Mouse (Mus musculus) lung, embryonic 14.5 days (tissue): ENCODE measurements around the gene Bcat2. TPM values are rescaled to one million over a fixed set of nuclear protein-coding genes. Genes with fewer than 3 reads are reported as not detected.

ENCODE experiments used
- ATAC-seq: fragments of 200-750 bp; cut with Nextera tagmentation; 2 replicates; pipeline ENCODE4 v1.8.0; 2017; ENCODE audit warnings: mild to moderate bottlenecking, moderate TSS enrichment, moderate library complexity; ENCODE audit not compliant: insufficient read depth
- DNase-seq: peaks from one replicate; pipeline ENCODE4 v3.0.0-alpha.2; 2015
- H3K27ac ChIP-seq: fragments of 300-500 bp; sonication (generic); 2 replicates; pipeline ENCODE4 v1.5.1; 2014; ENCODE audit warnings: low read depth, mild to moderate bottlenecking, moderate library complexity
- H3K27me3 ChIP-seq: fragments of 300-500 bp; sonication (generic); 2 replicates; pipeline ENCODE4 v1.6.1; 2014; ENCODE audit warnings: low read length, control low read depth; ENCODE audit not compliant: insufficient read depth
- H3K36me3 ChIP-seq: fragments of 300-500 bp; sonication (generic); 2 replicates; pipeline ENCODE4 v1.6.1; 2014; ENCODE audit warnings: control low read depth; ENCODE audit not compliant: insufficient read depth
- H3K4me1 ChIP-seq: fragments of 300-500 bp; sonication (generic); 2 replicates; pipeline ENCODE4 v1.6.1; 2014; ENCODE audit warnings: antibody characterized with exemption, control low read depth; ENCODE audit not compliant: insufficient read depth
- H3K4me2 ChIP-seq: fragments of 300-500 bp; sonication (generic); 2 replicates; pipeline ENCODE4 v1.6.1; 2014; ENCODE audit warnings: mild to moderate bottlenecking
- H3K4me3 ChIP-seq: fragments of 300-500 bp; sonication (generic); 2 replicates; pipeline ENCODE4 v1.5.1; 2014; ENCODE audit warnings: low read depth, low read length
- H3K9ac ChIP-seq: fragments of 300-500 bp; sonication (generic); 2 replicates; pipeline ENCODE4 v1.6.1; 2014
- H3K9me3 ChIP-seq: fragments of 300-500 bp; sonication (generic); 2 replicates; pipeline ENCODE4 v1.6.1; 2016; ENCODE audit warnings: low read depth, low read length, control low read depth
- CTCF ChIP-seq: IDR thresholded peaks from 2 replicates; pipeline ENCODE4 v1.5.1; 2016; ENCODE audit warnings: antibody characterized with exemption, low read depth
- WGBS: fragments of 180-500 bp; shearing (Covaris S2); extraction: QIAGEN DNeasy Blood & Tissue Kit; methylation state at CpG from one replicate; pipeline ENCODE4 v1.1.7; 2014; 5-methylcytosine and 5-hydroxymethylcytosine counted together
- polyA plus RNA-seq: library from polyadenylated mRNA; unstranded; fragments of >200 nt; fragmentation: Nextera tagmentation; extraction: Ambion mirVana; gene quantifications from 2 replicates; pipeline ENCODE4 v1.2.1, GENCODE M21; 2014

Gene Bcat2
- polyA plus RNA-seq, 1 experiment from 2014 or later, result 53.4 TPM

DNA sequence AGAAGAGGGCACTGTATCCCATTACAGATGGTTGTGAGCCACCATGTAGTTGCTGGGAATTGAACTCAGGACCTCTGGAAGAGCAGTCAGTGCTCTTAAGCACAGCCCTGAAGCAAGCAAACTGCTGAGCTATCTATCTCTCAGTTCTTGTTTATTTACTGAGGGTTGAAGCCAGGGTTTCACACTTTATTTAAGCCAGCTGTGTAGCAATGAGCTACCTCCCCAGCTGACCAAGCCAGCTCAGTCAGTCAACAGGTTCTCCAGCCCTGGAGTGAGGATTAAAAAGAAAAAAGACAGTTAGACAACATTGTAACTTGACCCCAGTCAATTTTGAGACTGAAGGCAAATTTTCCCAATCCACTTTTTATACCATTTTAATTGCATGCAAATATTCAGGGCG lies 34.3 kb upstream of the Bcat2 start:
- DNase-seq (no peak), ATAC-seq (no peak)
- 72% methylated on average over 1 of the region's 1 CpGs for WGBS
- Histone ChIP-seq H3K27me3 (no peaks in the 10 kb centered on the region), H3K4me3 (no peak overlapping the region), H3K4me1 (peaks cover 9% of the 10 kb centered on the region), H3K9me3 (no peaks in the 10 kb centered on the region), H3K4me2 (no peak overlapping the region), H3K9ac (no peak overlapping the region), H3K36me3 (no peaks in the 10 kb centered on the region), H3K27ac (no peak overlapping the region)
- no peak for TF ChIP-seq CTCF

DNA sequence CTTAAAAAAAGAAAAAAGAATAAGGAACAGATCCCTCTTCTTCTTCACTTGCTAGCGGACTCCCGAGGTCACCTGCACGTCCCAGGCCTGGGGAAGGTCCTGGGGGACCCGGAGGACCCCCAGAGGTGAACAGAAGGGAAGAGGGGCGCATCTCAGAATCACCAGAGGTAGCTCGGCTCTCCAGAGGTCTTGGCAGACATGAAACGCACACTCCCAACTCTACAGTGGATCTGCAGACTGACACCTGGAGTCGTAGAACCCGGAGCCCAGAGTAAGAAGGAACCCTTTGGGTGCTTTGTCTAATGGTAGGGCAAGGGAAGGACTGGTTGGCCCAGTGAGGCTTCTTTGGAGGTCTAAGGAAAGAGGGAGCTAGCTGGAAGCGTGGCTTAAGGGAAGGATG lies 32.4 kb upstream of the Bcat2 start:
- H3K9ac ChIP-seq, result peak overlapping the region; percentile 45
- H3K9me3 ChIP-seq, result no peaks in the 10 kb centered on the region
- no peak overlapping the region for H3K27ac ChIP-seq
- DNase-seq, result no peak
- 73% methylated on average over 10 of the region's 10 CpGs for WGBS
- no peak for ATAC-seq
- no peak for TF ChIP-seq CTCF
- H3K36me3 ChIP-seq, result no peaks in the 10 kb centered on the region
- peak overlapping the region; percentile 73 for H3K4me2 ChIP-seq
- H3K27me3 ChIP-seq, result no peaks in the 10 kb centered on the region
- H3K4me1 ChIP-seq, result peaks cover 5% of the 10 kb centered on the region; the same call in 1 of the 2 replicates
- peak overlapping the region; percentile 46 for H3K4me3 ChIP-seq

DNA sequence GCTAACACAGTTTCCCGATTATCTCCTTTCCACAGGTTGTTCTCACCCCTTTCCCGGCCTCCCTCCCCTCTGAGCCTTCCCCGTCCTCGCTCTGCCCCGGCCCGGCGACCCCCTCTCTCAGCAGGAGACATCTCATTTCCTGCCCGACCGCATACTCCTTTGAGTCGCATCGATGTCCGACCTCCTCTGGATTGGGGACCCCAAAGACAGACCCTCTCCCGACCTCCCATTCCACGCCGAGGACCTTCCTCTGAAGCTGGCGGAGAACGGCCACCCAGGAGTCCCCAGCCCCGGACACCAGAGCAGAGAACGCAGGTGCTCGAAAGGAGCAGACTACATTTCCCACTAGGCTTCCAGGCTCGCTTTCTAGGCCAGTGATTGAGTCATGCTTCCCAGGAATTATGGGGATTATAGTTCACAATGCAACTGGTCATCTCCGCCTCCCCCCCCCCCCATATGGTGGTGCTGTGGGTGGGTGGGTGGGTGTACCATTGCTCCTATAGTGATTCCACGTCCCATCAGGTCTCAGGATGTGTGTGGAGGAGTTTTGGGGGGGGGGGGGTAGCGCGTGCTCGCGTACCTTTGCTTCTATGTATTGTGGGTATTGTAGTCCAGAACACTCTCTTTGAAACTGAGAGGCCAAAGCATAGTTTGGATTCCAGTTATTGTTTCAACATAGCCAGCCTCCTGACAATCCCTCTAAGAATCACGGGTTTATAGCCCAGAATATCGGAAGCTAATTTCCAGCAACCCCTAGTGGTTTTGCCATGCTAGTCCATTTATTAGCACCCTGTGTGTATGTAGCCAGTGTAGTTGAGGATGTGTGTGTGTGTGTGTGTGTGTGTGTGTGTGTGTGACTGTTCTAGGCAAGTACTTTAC lies 31.6 kb upstream of the Bcat2 start:
- DNase-seq, result peak; percentile 75
- WGBS, result 3% methylated on average over 29 of the region's 29 CpGs

DNA sequence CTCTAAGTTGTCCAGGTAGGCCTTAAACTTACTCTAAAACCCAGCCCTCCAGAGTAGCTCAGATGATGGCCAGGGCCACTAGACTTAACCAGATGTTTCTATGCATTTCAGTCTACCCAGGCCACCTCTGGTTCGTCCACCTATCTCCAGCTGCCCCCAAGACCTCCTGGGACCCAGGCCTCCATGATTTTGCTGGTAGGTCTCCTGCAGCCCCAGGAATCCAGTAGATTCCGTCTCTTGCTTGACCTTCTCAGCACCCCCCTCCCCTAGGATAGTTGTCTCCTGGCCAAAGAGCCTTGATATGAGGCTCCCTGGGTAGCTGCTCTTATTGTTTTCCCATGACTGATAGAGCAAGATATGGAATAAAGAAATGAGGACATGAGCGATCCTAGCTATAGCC lies 30.9 kb upstream of the Bcat2 start:
- no peak overlapping the region for H3K4me2 ChIP-seq

More for the DNA sequence above, 31.6 kb upstream of the Bcat2 start:
- no peaks in the 10 kb centered on the region for H3K36me3 ChIP-seq
- peak overlapping the region; percentile 73 for H3K4me2 ChIP-seq
- peaks cover 5% of the 10 kb centered on the region; the same call in 1 of the 2 replicates for H3K4me1 ChIP-seq
- no peak overlapping the region for H3K27ac ChIP-seq
- no peaks in the 10 kb centered on the region for H3K9me3 ChIP-seq
- no peaks in the 10 kb centered on the region for H3K27me3 ChIP-seq
- peak overlapping the region; percentile 46 for H3K4me3 ChIP-seq
- H3K9ac ChIP-seq, result peak overlapping the region; percentile 45
- peak; percentile 55 for TF ChIP-seq CTCF
- ATAC-seq, result peak; percentile 83

DNA sequence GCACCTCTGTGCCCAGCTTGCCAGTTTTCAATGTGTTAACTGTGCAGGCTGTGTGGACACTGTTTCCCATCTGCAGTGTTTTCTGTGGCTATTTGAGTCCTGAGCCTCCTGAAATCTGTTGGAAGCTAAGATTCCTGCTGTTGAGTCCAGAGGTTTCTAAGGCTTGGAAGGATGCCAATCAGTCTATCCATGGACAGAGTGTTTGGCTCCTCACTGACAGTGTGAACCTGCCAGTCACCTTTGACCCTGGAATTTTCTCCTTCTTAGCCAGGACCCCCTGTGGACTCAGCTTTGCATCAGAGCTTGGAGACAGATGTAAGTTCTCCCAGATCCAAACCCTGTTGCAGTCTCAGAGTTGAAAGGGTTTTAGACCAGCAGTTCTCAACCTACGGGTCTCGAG lies 29.7 kb upstream of the Bcat2 start:
- H3K27ac ChIP-seq, result no peak overlapping the region
- no peak for ATAC-seq
- H3K27me3 ChIP-seq, result no peaks in the 10 kb centered on the region
- DNase-seq, result no peak
- H3K4me1 ChIP-seq, result peaks cover 5% of the 10 kb centered on the region; the same call in 1 of the 2 replicates
- WGBS, result 52% methylated on average over 2 of the region's 2 CpGs
- H3K36me3 ChIP-seq, result no peaks in the 10 kb centered on the region
- no peak for TF ChIP-seq CTCF
- H3K4me3 ChIP-seq, result no peak overlapping the region
- H3K4me2 ChIP-seq, result no peak overlapping the region
- H3K9me3 ChIP-seq, result no peaks in the 10 kb centered on the region
- no peak overlapping the region for H3K9ac ChIP-seq

More for the DNA sequence above, 30.9 kb upstream of the Bcat2 start:
- Histone ChIP-seq H3K9me3 (no peaks in the 10 kb centered on the region), H3K27ac (no peak overlapping the region), H3K4me3 (no peak overlapping the region), H3K9ac (no peak overlapping the region), H3K36me3 (no peaks in the 10 kb centered on the region), H3K4me1 (peaks cover 5% of the 10 kb centered on the region; the same call in 1 of the 2 replicates), H3K27me3 (no peaks in the 10 kb centered on the region)
- WGBS, result 82% methylated on average over 3 of the region's 3 CpGs
- ATAC-seq, result no peak; the same call in 1 of the 2 replicates
- TF ChIP-seq CTCF, result no peak
- no peak for DNase-seq

DNA sequence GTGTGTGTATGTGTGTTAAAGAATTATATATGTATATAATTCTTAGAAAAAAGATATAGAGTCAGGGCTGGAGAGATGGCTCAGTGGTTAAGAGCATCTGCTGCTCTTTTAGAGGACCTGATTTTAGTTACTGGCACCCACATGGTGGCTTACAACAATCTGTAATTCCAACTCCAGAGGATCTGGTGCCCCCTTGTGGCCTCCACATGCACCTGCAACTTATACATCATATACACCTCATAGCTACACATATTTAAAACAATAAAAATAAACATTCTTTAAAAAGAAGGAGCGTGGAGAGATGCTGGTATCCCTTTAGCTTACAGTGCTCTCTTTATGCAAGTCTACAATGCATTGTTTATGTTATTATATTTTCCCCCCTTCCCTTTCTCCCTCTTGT lies 25.4 kb upstream of the Bcat2 start:
- Histone ChIP-seq H3K36me3 (no peaks in the 10 kb centered on the region), H3K4me1 (no peaks in the 10 kb centered on the region), H3K4me3 (no peak overlapping the region), H3K27me3 (no peaks in the 10 kb centered on the region), H3K9ac (no peak overlapping the region), H3K27ac (no peak overlapping the region), H3K4me2 (no peak overlapping the region), H3K9me3 (no peaks in the 10 kb centered on the region)
- DNase-seq (no peak), ATAC-seq (no peak)
- 0 out of 2 replicates have a peak, but pooled peaks have one; percentile 31 for TF ChIP-seq CTCF
- WGBS, result 76% methylated on average over 1 of the region's 1 CpGs

DNA sequence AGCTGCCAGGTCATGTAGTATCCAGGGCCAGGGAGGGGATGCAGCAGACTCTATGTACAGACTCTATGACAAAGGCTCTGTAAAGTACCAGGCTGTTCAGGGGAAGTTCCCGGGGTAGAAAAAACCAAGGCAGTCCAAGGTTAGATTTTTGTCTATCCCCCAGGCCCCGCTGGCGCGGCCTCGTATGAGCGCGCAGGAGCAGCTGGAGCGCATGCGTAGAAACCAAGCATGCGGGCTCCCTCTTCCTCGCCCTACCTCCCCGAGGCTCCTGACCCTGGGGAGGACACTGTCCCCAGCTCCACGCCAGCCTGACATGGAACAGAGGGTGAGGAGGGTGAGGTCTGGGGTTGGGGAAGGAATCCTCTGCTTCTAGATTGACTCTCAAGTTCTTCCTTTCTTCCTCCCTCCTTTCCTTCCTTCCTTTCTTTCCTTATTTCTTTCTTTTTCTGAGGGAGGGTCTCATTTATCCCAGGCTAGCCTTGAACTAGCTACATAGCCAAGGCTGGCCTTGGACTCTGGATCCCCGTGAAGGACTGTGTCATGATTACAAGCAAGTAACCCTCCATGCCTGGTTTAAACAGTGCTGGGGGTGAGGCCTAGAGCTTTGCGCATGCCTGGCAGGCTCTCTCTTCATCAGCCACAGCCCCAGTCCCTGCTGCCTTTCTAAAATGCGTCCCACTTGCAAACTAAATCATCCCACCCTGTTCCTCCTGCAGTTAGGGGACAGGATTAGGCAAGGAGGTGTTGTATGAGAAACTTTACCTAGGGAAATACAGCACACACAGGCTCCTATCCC lies 20.1 kb upstream of the Bcat2 start:
- H3K9ac ChIP-seq, result no peak overlapping the region
- WGBS, result 84% methylated on average over 16 of the region's 16 CpGs
- no peaks in the 10 kb centered on the region for H3K36me3 ChIP-seq
- H3K4me1 ChIP-seq, result no peaks in the 10 kb centered on the region
- no peak for DNase-seq
- H3K4me3 ChIP-seq, result no peak overlapping the region
- TF ChIP-seq CTCF, result no peak
- ATAC-seq, result no peak
- no peaks in the 10 kb centered on the region for H3K27me3 ChIP-seq
- no peak overlapping the region for H3K27ac ChIP-seq
- H3K9me3 ChIP-seq, result no peaks in the 10 kb centered on the region
- no peak overlapping the region for H3K4me2 ChIP-seq
